Mouse (Mus musculus) ES-Bruce4 (cell line): ENCODE measurements around the gene Me1.

Experiments
- CTCF ChIP-seq: IDR thresholded peaks from one replicate; pipeline ENCODE4 v1.8.1; 2011; ENCODE audit warnings: low read depth, low read length
- POLR2A ChIP-seq: IDR thresholded peaks from one replicate; pipeline ENCODE4 v1.8.1; 2011; ENCODE audit warnings: low read length; ENCODE audit not compliant: insufficient read depth

DNA sequence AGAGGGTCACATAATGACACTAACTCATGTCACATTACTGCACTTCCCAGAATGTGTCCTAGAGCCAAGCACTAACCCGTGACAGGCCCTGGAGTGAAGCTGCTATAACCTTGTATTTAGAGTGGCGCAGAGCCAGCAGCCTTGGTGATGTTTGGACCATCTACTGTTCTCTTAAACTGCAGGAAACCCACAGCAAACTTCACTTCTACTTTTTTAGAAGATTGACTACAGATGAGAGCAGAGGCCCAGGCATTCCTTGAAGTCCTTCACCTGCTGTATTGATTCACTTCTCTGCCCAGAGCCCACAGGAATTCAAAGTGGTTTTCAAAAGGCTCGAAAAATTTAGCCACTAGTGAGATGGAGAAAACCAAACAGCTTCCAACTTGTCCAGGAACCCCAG lies 135.2 kb downstream of the Me1 start:
- TF ChIP-seq CTCF (no peak), POLR2A (no peak)
